Mouse (Mus musculus): ENCODE measurements around the gene 2610318N02Rik. TPM values are rescaled to one million over a fixed set of nuclear protein-coding genes. Genes with fewer than 3 reads are reported as not detected.

Gene 2610318N02Rik
- not detected for polyA plus RNA-seq (2014; fragmentation: Illumina TruSeq; extraction: RNeasy Lipid Tissue Mini Kit (QIAGEN cat#74804); ENCODE audit: low replicate concordance)

DNA sequence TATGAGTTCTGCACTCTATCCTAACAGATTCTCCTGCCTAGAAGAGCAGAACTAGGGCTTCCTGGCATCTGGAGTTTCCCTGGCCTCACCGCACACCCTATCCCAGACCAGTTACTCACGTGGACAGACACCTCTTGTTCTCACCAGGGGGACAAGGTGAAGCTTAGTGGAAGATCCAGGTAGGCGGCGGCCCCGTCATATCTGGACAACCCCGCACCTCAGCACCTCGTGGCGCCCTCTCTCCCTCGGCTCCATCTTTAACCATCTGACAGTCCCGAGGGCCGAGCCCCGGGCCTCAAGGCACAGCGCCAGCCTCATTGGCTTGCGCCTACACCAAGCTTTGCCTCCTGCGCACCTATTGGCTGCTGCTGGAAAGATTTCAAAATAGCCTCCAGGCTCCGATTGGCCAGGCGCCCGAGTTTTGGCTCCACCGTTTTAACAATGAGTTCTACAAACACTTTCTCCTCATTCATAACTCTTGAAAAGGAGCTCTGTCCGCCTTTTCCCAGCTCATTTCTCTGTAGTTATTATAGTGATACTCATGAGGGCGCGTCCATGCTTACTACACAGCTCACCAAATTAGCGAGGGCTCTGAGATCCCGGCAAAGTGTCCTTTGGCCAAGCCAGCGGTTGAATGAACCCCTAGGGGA, at the start of gene 2610318N02Rik:
Gene 2610318N02Rik, minus strand, starts transcription at position 297 of the 650 bp plus-strand sequence.

DNA sequence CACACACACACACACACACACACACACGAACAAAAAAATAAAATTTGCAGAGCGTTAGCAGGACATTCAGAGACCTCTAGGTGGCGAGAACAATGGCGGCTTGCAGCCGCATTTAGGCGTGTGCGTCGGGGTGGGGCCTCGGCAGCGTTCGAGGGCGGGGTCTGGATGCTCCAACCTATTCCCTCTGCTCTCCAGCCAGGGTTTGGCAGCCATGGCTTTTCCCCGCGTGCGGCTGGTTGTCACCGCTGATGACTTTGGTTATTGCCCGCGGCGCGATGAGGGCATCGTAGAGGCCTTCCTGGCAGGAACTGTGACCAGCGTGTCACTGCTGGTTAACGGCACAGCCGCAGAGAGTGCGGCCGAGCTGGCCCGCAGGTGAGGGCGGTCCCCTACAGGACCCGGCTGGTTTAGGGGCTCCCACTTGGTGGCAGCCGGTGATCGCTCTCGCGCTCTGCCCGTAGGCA, 21.8 kb upstream of the 2610318N02Rik start, which contains the start of gene Ccdc116:
Gene Ccdc116, minus strand, starts transcription at position 458 of the 464 bp plus-strand sequence.

DNA sequence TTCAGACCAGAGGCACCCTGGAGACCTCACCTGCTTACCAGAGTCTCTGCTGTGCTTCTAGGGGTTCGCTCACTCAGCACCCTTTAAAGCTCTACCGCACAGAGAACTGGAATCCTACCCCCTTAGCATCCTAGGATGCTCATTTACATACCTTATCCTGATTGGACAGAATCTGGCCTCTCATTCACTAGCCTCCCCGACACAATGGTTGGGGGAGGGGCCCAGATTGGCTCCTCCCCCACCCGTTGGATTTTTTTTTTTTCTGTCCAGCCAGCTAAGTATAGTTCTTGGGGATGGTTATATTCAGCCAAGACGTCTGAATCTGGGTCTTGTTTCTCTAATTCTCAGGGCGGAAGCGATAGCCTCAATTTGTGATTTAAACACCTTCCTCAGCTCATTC, 19.4 kb upstream of the 2610318N02Rik start, which contains the start of gene Ydjc:
Gene Ydjc, plus strand, starts transcription at position 283 of the 400 bp plus-strand sequence.

DNA sequence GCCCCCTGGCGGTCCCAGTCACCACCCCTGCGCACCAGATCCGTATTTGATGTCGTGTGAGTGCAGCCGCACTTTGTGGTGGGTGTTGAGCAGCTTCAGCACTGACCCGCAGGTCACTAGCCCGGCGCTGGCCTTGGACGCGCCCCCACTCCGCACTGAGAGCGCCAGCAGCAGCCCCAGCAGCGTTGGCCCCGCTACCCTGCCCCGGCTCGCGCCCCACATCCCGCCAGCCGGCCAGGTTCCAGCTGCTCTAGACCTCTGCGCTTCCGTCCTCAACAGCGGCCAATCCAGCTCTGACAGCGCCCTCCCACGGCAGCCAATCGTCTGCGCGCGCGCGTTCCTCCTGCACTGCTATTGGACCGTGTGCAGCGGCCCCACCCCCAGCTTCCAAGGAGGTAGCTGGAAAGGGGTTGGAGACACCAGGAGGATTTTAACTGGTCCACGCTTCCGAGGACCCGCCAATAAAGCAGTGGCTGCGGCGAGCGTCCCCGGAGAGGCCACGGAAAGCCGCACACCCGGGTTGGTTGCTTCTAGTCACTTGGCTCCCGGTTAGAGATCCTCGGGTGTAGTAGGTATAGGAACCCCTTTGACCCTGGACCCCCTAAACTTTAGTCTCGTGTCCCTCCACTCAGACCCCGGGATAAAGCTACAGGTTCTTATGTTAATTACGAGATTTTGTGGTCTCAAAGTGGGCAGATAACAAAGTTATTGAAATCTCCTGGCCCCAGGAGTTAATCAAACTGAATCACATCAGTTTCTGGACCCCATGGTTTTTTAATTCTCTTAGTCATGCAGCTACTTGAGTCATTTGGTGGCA, 7.3 kb upstream of the 2610318N02Rik start, which contains the start of gene Sdf2l1:
Gene Sdf2l1, minus strand, starts transcription at position 295 of the 817 bp plus-strand sequence.

DNA sequence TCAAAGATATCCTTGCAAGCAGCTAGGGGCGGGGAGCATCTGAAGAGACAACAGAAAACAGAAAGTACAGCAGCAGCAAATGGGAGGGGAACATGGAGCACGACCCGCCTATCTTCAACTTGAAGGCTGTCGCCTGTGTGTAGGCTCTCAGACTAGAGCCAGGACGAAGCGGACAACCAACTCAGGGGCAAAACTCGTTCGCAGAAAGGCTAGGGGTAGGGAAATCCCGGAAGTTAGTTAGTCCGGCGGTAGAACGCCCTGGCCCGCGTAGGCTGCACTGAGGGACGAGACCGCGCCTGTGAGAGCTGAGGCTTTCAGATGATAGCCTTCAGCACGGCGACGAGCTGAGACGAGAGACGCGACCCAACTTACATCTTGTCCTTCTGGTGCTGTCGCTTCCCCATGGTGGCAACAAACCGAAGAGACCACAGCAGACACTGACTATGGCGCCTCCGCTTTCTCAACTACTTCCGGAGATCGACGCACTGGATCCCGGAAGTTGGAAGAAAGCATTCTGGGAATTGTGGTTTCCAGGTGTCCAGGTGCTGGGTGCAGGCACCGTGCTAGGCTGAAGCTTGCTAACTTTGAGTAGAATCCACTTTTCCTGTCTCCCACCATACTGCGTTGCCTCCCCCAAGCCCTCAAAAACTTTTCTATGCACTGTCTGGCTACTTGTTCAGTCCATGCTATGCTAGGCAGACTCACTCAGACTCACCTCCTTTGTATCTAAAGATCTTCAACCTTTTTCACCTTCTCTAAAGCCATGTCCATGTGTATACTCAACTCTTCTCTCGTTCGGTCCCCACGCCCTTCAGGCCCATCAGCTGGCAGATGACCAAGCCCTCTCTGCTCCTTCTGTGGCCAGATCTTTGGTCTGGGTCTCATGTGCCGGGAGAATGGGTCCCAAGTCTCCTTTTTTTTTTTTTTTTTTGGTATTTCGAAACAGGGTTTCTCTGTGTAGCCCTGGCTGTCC, 13.9 kb downstream of the 2610318N02Rik start, which contains the start of gene Ppil2:
Gene Ppil2, minus strand, starts transcription at position 487 of the 973 bp plus-strand sequence.

DNA sequence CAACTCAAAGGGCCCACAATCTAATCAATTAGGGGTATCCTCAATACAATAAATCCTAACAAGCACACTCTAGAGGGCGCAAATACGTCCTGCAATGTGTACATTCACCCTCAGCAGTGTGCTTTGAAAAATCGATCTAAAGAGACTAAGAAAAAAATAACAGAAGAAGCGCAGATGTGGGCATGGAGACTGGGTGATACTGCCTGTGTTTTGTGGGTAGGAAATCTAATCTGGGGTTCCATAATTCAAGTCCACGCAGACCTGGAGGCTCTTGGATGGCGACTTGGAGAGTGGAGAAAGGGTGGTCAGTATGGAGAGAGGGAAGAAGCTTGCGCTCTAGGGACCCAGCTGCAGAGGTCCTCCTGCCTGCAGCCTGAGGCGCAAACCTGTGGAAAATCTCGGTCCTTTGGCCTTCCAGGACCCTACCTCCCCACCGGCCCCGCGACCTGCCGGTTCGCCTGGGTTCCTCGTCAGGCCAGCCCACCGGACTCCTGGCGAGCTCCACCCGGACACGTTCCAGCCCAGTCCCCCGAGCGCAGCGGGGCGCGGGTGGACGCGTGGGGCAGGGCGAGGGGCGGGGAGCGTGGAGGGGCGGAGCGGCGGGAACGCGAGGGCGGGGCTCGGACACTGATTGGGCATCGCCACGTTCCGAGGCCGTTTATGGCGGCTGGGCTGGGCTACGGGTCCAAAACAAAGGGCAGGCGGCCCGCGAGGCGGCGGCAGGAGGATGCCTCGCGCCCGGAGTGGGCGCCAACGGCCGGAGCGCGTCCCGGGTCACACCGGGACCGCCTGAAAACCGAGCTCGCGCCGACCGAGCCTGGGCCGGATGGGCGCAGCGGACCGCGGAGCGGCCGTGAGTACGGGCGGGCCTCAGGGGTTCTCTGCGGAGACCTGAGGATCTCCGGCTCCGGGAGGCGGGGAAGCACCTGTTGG, 55.2 kb downstream of the 2610318N02Rik start, which contains the start of gene Ypel1:
Gene Ypel1, plus strand, starts transcription at position 186 of the 933 bp plus-strand sequence.

Other genes with a start within 250 kb of the 2610318N02Rik start
- 0.97 TPM for gene Ppm1f, start 228.7 kb downstream of the 2610318N02Rik start, polyA plus RNA-seq (2014; fragmentation: Illumina TruSeq; extraction: RNeasy Lipid Tissue Mini Kit (QIAGEN cat#74804); ENCODE audit: low replicate concordance)
- 238 TPM for gene Mapk1, start 141.8 kb downstream of the 2610318N02Rik start, polyA plus RNA-seq (2014; fragmentation: Illumina TruSeq; extraction: RNeasy Lipid Tissue Mini Kit (QIAGEN cat#74804); ENCODE audit: low replicate concordance)
- 0.26 TPM for gene Ypel1, start 55.5 kb downstream of the 2610318N02Rik start, polyA plus RNA-seq (2014; fragmentation: Illumina TruSeq; extraction: RNeasy Lipid Tissue Mini Kit (QIAGEN cat#74804); ENCODE audit: low replicate concordance)
- gene Ppil2, start 13.9 kb downstream of the 2610318N02Rik start, polyA plus RNA-seq (2014; fragmentation: Illumina TruSeq; extraction: RNeasy Lipid Tissue Mini Kit (QIAGEN cat#74804); ENCODE audit: low replicate concordance): 123 TPM
- gene Sdf2l1, start 7.2 kb upstream of the 2610318N02Rik start, polyA plus RNA-seq (2014; fragmentation: Illumina TruSeq; extraction: RNeasy Lipid Tissue Mini Kit (QIAGEN cat#74804); ENCODE audit: low replicate concordance): 8.6 TPM
- gene Ydjc, start 19.5 kb upstream of the 2610318N02Rik start, polyA plus RNA-seq (2014; fragmentation: Illumina TruSeq; extraction: RNeasy Lipid Tissue Mini Kit (QIAGEN cat#74804); ENCODE audit: low replicate concordance): not detected
- 1.7 TPM for gene Ccdc116, start 22.1 kb upstream of the 2610318N02Rik start, polyA plus RNA-seq (2014; fragmentation: Illumina TruSeq; extraction: RNeasy Lipid Tissue Mini Kit (QIAGEN cat#74804); ENCODE audit: low replicate concordance)
- gene Ube2l3, start 77.5 kb upstream of the 2610318N02Rik start, polyA plus RNA-seq (2014; fragmentation: Illumina TruSeq; extraction: RNeasy Lipid Tissue Mini Kit (QIAGEN cat#74804); ENCODE audit: low replicate concordance): 200 TPM
- not detected for gene Rimbp3, start 83.4 kb upstream of the 2610318N02Rik start, polyA plus RNA-seq (2014; fragmentation: Illumina TruSeq; extraction: RNeasy Lipid Tissue Mini Kit (QIAGEN cat#74804); ENCODE audit: low replicate concordance)
- 0.59 TPM for gene Hic2, start 108.4 kb upstream of the 2610318N02Rik start, polyA plus RNA-seq (2014; fragmentation: Illumina TruSeq; extraction: RNeasy Lipid Tissue Mini Kit (QIAGEN cat#74804); ENCODE audit: low replicate concordance)
- not detected for gene Tmem191c, start 150.9 kb upstream of the 2610318N02Rik start, polyA plus RNA-seq (2014; fragmentation: Illumina TruSeq; extraction: RNeasy Lipid Tissue Mini Kit (QIAGEN cat#74804); ENCODE audit: low replicate concordance)
- not detected for gene Serpind1, start 206.2 kb upstream of the 2610318N02Rik start, polyA plus RNA-seq (2014; fragmentation: Illumina TruSeq; extraction: RNeasy Lipid Tissue Mini Kit (QIAGEN cat#74804); ENCODE audit: low replicate concordance)